ENCODE assay signal across 19 mouse cellular contexts in the genomic region with DNA sequence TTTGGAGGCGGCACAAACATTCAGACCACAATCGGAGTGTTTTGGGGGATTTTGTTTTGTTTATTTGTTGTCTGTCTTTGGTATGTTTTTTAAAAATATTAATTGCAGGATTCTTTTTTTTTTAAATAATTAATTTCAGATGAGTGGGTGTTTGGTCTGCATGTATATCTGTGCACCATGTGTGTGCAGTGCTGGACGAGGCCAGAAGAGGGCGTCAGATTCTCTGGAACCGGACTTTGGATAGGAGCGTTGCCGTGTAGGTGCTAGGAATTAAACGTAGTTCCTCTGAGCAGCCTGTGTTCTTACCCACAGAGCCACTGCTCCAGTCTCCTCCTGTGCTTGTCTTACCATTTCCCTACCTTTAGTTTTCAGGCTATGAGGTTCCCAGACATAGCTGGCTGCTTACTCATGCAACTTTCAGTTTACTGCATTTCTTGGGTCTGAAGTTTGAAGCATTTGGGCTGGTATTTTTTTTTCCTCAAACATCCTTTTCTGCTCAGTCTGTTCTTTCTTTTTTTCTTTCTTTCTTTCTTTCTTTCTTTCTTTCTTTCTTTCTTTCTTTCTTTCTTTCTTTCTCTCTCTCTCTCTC.
DNase-seq lines count a peak whose midpoint lies in the region; ATAC-seq and TF ChIP-seq lines count a peak whose summit lies in the region.
"Had no signal": no experiment of that assay in that cellular context is flagged by ENCODE, and none has a peak within 500 bp of the region (broad histone marks: within the 10 kb centered on the region; RNA-seq: fewer than 3 reads in every experiment).

No protein-coding gene starts in this region.

- CTCF ChIA-PET in Patski (lab: Charles Lee), result no interaction called here

- TF ChIP-seq POLR2A in kidney, adult 2 months (IDR thresholded peaks at IDR 0.05; ENCODE audit: low read depth, low read length), result no peak
- TF ChIP-seq POLR2A in testis, adult 2 months (IDR thresholded peaks at IDR 0.05; ENCODE audit: control insufficient read depth, low read depth, low read length), result no peak

- H3K4me1 ChIP-seq in kidney, adult 2 months (ENCODE audit: control insufficient read depth, insufficient read depth, low read length), result no peaks in the 10 kb centered on the region
- H3K4me1 ChIP-seq in kidney, embryonic 15.5 days, result peaks cover 13% of the 10 kb centered on the region
- peaks cover 3% of the 10 kb centered on the region; the same call in 1 of the 2 replicates for H3K4me1 ChIP-seq in testis, adult 2 months (ENCODE audit: control insufficient read depth, insufficient read depth, low read length)

- H3K27ac ChIP-seq in kidney, adult 2 months (ENCODE audit: insufficient read depth, low read depth, low read length), result no peak overlapping the region
- H3K27ac ChIP-seq in kidney, embryonic 15.5 days, result no peak overlapping the region
- no peak overlapping the region for H3K27ac ChIP-seq in testis, adult 2 months (ENCODE audit: control insufficient read depth, insufficient read depth, low read depth, low read length)
- H3K27ac ChIP-seq: heart, embryonic 10.5 days; hindbrain, embryonic 14.5 days; limb, embryonic 13.5 days; midbrain, embryonic 12.5 days; neural tube, embryonic 15.5 days had no signal

- no peak overlapping the region for H3K4me2 ChIP-seq in kidney, embryonic 15.5 days
- H3K4me2 ChIP-seq: hindbrain, embryonic 14.5 days; limb, embryonic 13.5 days; midbrain, embryonic 12.5 days; neural tube, embryonic 15.5 days had no signal

- H3K4me3 ChIP-seq in kidney, adult 2 months (ENCODE audit: insufficient read depth, low read depth, low read length), result no peak overlapping the region
- no peak overlapping the region for H3K4me3 ChIP-seq in kidney, embryonic 15.5 days (replicated peaks)
- H3K4me3 ChIP-seq in testis, adult 2 months (ENCODE audit: control insufficient read depth, low read depth, low read length), result no peak overlapping the region
- H3K4me3 ChIP-seq: heart, embryonic 10.5 days; limb, embryonic 13.5 days; midbrain, embryonic 12.5 days; myocyte; neural tube, embryonic 15.5 days had no signal

- no peaks in the 10 kb centered on the region for H3K9me3 ChIP-seq in kidney, embryonic 15.5 days (replicated peaks)
- H3K9me3 ChIP-seq: heart, embryonic 10.5 days; limb, embryonic 13.5 days; midbrain, embryonic 12.5 days; neural tube, embryonic 15.5 days had no signal

- H3K9ac ChIP-seq in kidney, embryonic 15.5 days, result no peak overlapping the region
- H3K9ac ChIP-seq: hindbrain, embryonic 14.5 days; limb, embryonic 13.5 days; midbrain, embryonic 12.5 days; neural tube, embryonic 15.5 days had no signal

- ATAC-seq in kidney, embryonic 15.5 days (replicated peaks; ENCODE audit: low FRiP score), result no peak
- ATAC-seq in Patski, result no peak
- ATAC-seq: CD4-positive, CD25-positive, alpha-beta regulatory T cell, adult 4 months had no signal

- no peak for DNase-seq in kidney, adult 2 months
- DNase-seq in testis, postnatal 14 days (ENCODE audit: low spot score), result no peak
- DNase-seq in Patski (ENCODE audit: low read depth, low spot score) (no peak), MN1 (ENCODE audit: low spot score) (no peak)
- DNase-seq in testis, postnatal 10 days (ENCODE audit: low spot score), result peak; percentile 45
- DNase-seq: cerebellum, postnatal 14 days; gastrocnemius, postnatal 10 days; heart, postnatal 14 days; kidney, postnatal 36 days; lung, adult 18-20 months had no signal

- no peaks in the 10 kb centered on the region for H3K36me3 ChIP-seq in kidney, adult 2 months (ENCODE audit: control insufficient read depth, insufficient read depth, low read length)
- H3K36me3 ChIP-seq in kidney, embryonic 15.5 days, result no peaks in the 10 kb centered on the region
- H3K36me3 ChIP-seq in testis, adult 2 months (ENCODE audit: control insufficient read depth, insufficient read depth, low read length), result no peaks in the 10 kb centered on the region
- H3K36me3 ChIP-seq: heart, embryonic 10.5 days; limb, embryonic 13.5 days; midbrain, embryonic 12.5 days; neural tube, embryonic 15.5 days had no signal

- 0 out of 2 replicates have a peak, but pooled peaks have one; percentile 10 for TF ChIP-seq CTCF in kidney, adult 2 months (conservative IDR thresholded peaks at IDR 0.05; ENCODE audit: insufficient read depth, insufficient read length, low read depth, low read length)
- peak; percentile 68; the same call in 1 of the 2 replicates for TF ChIP-seq CTCF in testis, adult 2 months (IDR thresholded peaks at IDR 0.05; ENCODE audit: control insufficient read depth, insufficient read depth, insufficient replicate concordance, low read depth, low read length)
- peak; percentile 59 for TF ChIP-seq CTCF in Patski (IDR thresholded peaks at IDR 0.05)

- in situ Hi-C loops in Patski (cut with MboI; ENCODE audit: low pct_unique_long_range_greater_than_20kb), result no loop called here

- POLR2A ChIA-PET in Patski (lab: Charles Lee), result interaction anchor here (0.7 kb wide), 3 partner anchors 28 to 440 kb away, joined by 3 to 4 read pairs (median 4); no protein-coding TSS in a partner anchor

- WGBS in kidney, adult 2 months, result 92% methylated on average over 8 of the region's 8 CpGs
- WGBS in kidney, embryonic 15.5 days, result 91% methylated on average over 8 of the region's 8 CpGs

- H3K27me3 ChIP-seq in kidney, adult 2 months (replicated peaks; ENCODE audit: control insufficient read depth, insufficient read depth, low read length), result no peaks in the 10 kb centered on the region
- H3K27me3 ChIP-seq in kidney, embryonic 15.5 days, result no peaks in the 10 kb centered on the region
- H3K27me3 ChIP-seq in testis, adult 2 months (ENCODE audit: control insufficient read depth, insufficient read depth, low read length), result no peaks in the 10 kb centered on the region
- H3K27me3 ChIP-seq in Patski, result no peaks in the 10 kb centered on the region
- H3K27me3 ChIP-seq: limb, embryonic 13.5 days; midbrain, embryonic 12.5 days; neural tube, embryonic 15.5 days had no signal

Comparison
In these comparisons a context has a peak if more than half of its experiments do, and no peak if none do; other contexts are left out.
1. CTCF ChIP-seq: peak in every context shown above with its lines; median percentile 68 in testis, adult 2 months; 59 in Patski; 10 in kidney, adult 2 months.